Mouse (Mus musculus): ENCODE data around the gene Jdp2. TPM values are rescaled to one million over a fixed set of nuclear protein-coding genes. Genes with fewer than 3 reads are reported as not detected.

Gene Jdp2
- polyA plus RNA-seq, 1 experiment, result 8.2 TPM

GRCm38 (mm10) chr12:85666112-85666511, 67.3 kb downstream of the Jdp2 start:
- Histone ChIP-seq H3K27ac (ENCODE audit: insufficient read depth, low read depth, low read length) (no peak overlapping the region), H3K4me3 (ENCODE audit: low read depth, low read length) (no peak overlapping the region), H3K36me3 (ENCODE audit: control insufficient read depth, insufficient read depth, low read length) (no peaks in the 10 kb centered on the region), H3K4me1 (ENCODE audit: control insufficient read depth, insufficient read depth, insufficient read length, low read length) (no peaks in the 10 kb centered on the region; the same call in 1 of the 2 replicates), H3K27me3 (ENCODE audit: control insufficient read depth, insufficient read depth, low read length) (no peaks in the 10 kb centered on the region)
- TF ChIP-seq CTCF (IDR thresholded peaks at IDR 0.05; ENCODE audit: extremely low read depth, insufficient read length, insufficient replicate concordance, low read depth, low read length), result no peak
- TF ChIP-seq POLR2A (IDR thresholded peaks at IDR 0.05; ENCODE audit: low read depth, low read length), result no peak
- 82% methylated on average over 8 of the region's 8 CpGs for WGBS

GRCm38 (mm10) chr12:85667071-85667470, 68.2 kb downstream of the Jdp2 start:
- H3K4me3 ChIP-seq (ENCODE audit: low read depth, low read length), result no peak overlapping the region
- 92% methylated on average over 7 of the region's 7 CpGs for WGBS
- H3K4me1 ChIP-seq (ENCODE audit: control insufficient read depth, insufficient read depth, insufficient read length, low read length), result no peaks in the 10 kb centered on the region
- H3K36me3 ChIP-seq (ENCODE audit: control insufficient read depth, insufficient read depth, low read length), result no peaks in the 10 kb centered on the region
- TF ChIP-seq POLR2A (IDR thresholded peaks at IDR 0.05; ENCODE audit: low read depth, low read length), result no peak
- no peaks in the 10 kb centered on the region for H3K27me3 ChIP-seq (ENCODE audit: control insufficient read depth, insufficient read depth, low read length)
- H3K27ac ChIP-seq (ENCODE audit: insufficient read depth, low read depth, low read length), result no peak overlapping the region

DNA sequence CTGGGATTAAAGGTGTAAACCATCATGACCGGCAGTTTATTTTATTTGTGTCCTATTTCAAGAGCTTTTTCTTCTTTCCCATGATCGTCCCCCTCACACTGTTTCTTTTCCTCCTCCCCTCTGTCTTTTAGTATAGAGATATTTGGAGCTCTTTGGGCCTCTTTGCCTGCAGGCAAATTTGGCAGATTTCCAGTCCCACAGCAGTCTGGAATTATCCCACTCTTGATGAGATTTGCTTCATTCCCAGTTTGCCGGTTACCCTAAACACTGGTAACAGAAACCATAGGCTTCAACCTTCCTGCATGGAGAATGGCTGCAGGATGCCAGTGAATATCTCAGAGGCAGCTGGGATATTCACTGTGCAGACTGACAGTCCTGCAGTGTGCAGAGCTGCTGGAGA, 69.9 kb downstream of the Jdp2 start:
- Histone ChIP-seq H3K27me3 (ENCODE audit: control insufficient read depth, insufficient read depth, low read length) (no peaks in the 10 kb centered on the region), H3K27ac (ENCODE audit: insufficient read depth, low read depth, low read length) (no peak overlapping the region), H3K36me3 (ENCODE audit: control insufficient read depth, insufficient read depth, low read length) (no peaks in the 10 kb centered on the region), H3K4me3 (ENCODE audit: low read depth, low read length) (no peak overlapping the region), H3K4me1 (ENCODE audit: control insufficient read depth, insufficient read depth, insufficient read length, low read length) (no peaks in the 10 kb centered on the region)
- TF ChIP-seq POLR2A (IDR thresholded peaks at IDR 0.05; ENCODE audit: low read depth, low read length) (no peak), CTCF (IDR thresholded peaks at IDR 0.05; ENCODE audit: extremely low read depth, insufficient read length, insufficient replicate concordance, low read depth, low read length) (no peak)
- WGBS, result 65% methylated on average over 3 of the region's 3 CpGs

DNA sequence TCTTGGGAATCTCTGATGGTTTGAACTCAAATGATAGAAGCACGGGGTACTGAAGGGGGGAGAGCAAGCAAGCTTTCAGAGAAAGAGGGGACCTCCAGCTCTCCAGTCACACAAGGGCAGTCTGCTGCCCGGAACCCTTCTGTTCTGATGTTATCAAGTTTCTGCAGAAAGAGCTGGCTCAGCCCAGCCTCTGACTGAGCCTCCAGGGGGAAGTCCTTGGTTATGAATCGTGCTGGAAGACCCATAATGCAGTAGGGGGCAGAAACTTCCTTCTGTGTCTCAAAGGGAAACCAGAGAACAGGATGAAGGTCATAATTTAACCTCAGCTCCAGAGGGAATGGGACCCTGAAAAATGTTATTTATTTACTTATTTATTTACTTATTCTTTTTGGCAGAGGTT, 71.3 kb downstream of the Jdp2 start:
- no peaks in the 10 kb centered on the region for H3K36me3 ChIP-seq (ENCODE audit: control insufficient read depth, insufficient read depth, low read length)
- no peak overlapping the region for H3K27ac ChIP-seq (ENCODE audit: insufficient read depth, low read depth, low read length)
- H3K4me1 ChIP-seq (ENCODE audit: control insufficient read depth, insufficient read depth, insufficient read length, low read length), result no peaks in the 10 kb centered on the region
- WGBS, result 48% methylated on average over 3 of the region's 3 CpGs
- TF ChIP-seq CTCF (IDR thresholded peaks at IDR 0.05; ENCODE audit: extremely low read depth, insufficient read length, insufficient replicate concordance, low read depth, low read length), result no peak
- no peak for TF ChIP-seq POLR2A (IDR thresholded peaks at IDR 0.05; ENCODE audit: low read depth, low read length)
- no peaks in the 10 kb centered on the region for H3K27me3 ChIP-seq (ENCODE audit: control insufficient read depth, insufficient read depth, low read length)
- no peak overlapping the region for H3K4me3 ChIP-seq (ENCODE audit: low read depth, low read length)

- Histone ChIP-seq H3K4me3 (ENCODE audit: low read depth, low read length) (no peak overlapping the region), H3K27ac (ENCODE audit: insufficient read depth, low read depth, low read length) (no peak overlapping the region), H3K36me3 (ENCODE audit: control insufficient read depth, insufficient read depth, low read length) (no peaks in the 10 kb centered on the region), H3K4me1 (ENCODE audit: control insufficient read depth, insufficient read depth, insufficient read length, low read length) (no peaks in the 10 kb centered on the region), H3K27me3 (ENCODE audit: control insufficient read depth, insufficient read depth, low read length) (no peaks in the 10 kb centered on the region)
- 80% methylated on average over 8 of the region's 8 CpGs for WGBS
- TF ChIP-seq CTCF (IDR thresholded peaks at IDR 0.05; ENCODE audit: extremely low read depth, insufficient read length, insufficient replicate concordance, low read depth, low read length) (no peak), POLR2A (IDR thresholded peaks at IDR 0.05; ENCODE audit: low read depth, low read length) (no peak)
Observed at GRCm38 (mm10) chr12:85673914-85674313, 75.1 kb downstream of the Jdp2 start.

GRCm38 (mm10) chr12:85679117-85679516, 80.3 kb downstream of the Jdp2 start:
- no peak overlapping the region for H3K27ac ChIP-seq (ENCODE audit: insufficient read depth, low read depth, low read length)
- H3K4me1 ChIP-seq (ENCODE audit: control insufficient read depth, insufficient read depth, insufficient read length, low read length), result no peaks in the 10 kb centered on the region
- no peaks in the 10 kb centered on the region for H3K36me3 ChIP-seq (ENCODE audit: control insufficient read depth, insufficient read depth, low read length)
- WGBS, result 80% methylated on average over 5 of the region's 5 CpGs
- no peak overlapping the region for H3K4me3 ChIP-seq (ENCODE audit: low read depth, low read length)
- H3K27me3 ChIP-seq (ENCODE audit: control insufficient read depth, insufficient read depth, low read length), result no peaks in the 10 kb centered on the region
- no peak for TF ChIP-seq POLR2A (IDR thresholded peaks at IDR 0.05; ENCODE audit: low read depth, low read length)
- no peak for TF ChIP-seq CTCF (IDR thresholded peaks at IDR 0.05; ENCODE audit: extremely low read depth, insufficient read length, insufficient replicate concordance, low read depth, low read length)

- no peaks in the 10 kb centered on the region for H3K36me3 ChIP-seq (ENCODE audit: control insufficient read depth, insufficient read depth, low read length)
- H3K27me3 ChIP-seq (ENCODE audit: control insufficient read depth, insufficient read depth, low read length), result no peaks in the 10 kb centered on the region
- WGBS, result 62% methylated on average over 2 of the region's 2 CpGs
- H3K4me1 ChIP-seq (ENCODE audit: control insufficient read depth, insufficient read depth, insufficient read length, low read length), result no peaks in the 10 kb centered on the region
- no peak overlapping the region for H3K27ac ChIP-seq (ENCODE audit: insufficient read depth, low read depth, low read length)
- H3K4me3 ChIP-seq (ENCODE audit: low read depth, low read length), result no peak overlapping the region
- TF ChIP-seq CTCF (IDR thresholded peaks at IDR 0.05; ENCODE audit: extremely low read depth, insufficient read length, insufficient replicate concordance, low read depth, low read length), result no peak
- TF ChIP-seq POLR2A (IDR thresholded peaks at IDR 0.05; ENCODE audit: low read depth, low read length), result no peak
Observed at GRCm38 (mm10) chr12:85679808-85680207, 81.0 kb downstream of the Jdp2 start.

- no peak overlapping the region for H3K27ac ChIP-seq (ENCODE audit: insufficient read depth, low read depth, low read length)
- H3K27me3 ChIP-seq (ENCODE audit: control insufficient read depth, insufficient read depth, low read length), result no peaks in the 10 kb centered on the region
- H3K4me3 ChIP-seq (ENCODE audit: low read depth, low read length), result no peak overlapping the region
- no peaks in the 10 kb centered on the region for H3K36me3 ChIP-seq (ENCODE audit: control insufficient read depth, insufficient read depth, low read length)
- 40% methylated on average over 2 of the region's 2 CpGs for WGBS
- no peaks in the 10 kb centered on the region for H3K4me1 ChIP-seq (ENCODE audit: control insufficient read depth, insufficient read depth, insufficient read length, low read length)
- TF ChIP-seq POLR2A (IDR thresholded peaks at IDR 0.05; ENCODE audit: low read depth, low read length) (no peak), CTCF (IDR thresholded peaks at IDR 0.05; ENCODE audit: extremely low read depth, insufficient read length, insufficient replicate concordance, low read depth, low read length) (no peak; the same call in 1 of the 2 replicates)
Observed at GRCm38 (mm10) chr12:85682328-85682727, 83.5 kb downstream of the Jdp2 start.

Data from small intestine, adult 2 months (tissue).